Mouse (Mus musculus): ENCODE data around the gene P2rx2.

P2rx2 gene

DNA sequence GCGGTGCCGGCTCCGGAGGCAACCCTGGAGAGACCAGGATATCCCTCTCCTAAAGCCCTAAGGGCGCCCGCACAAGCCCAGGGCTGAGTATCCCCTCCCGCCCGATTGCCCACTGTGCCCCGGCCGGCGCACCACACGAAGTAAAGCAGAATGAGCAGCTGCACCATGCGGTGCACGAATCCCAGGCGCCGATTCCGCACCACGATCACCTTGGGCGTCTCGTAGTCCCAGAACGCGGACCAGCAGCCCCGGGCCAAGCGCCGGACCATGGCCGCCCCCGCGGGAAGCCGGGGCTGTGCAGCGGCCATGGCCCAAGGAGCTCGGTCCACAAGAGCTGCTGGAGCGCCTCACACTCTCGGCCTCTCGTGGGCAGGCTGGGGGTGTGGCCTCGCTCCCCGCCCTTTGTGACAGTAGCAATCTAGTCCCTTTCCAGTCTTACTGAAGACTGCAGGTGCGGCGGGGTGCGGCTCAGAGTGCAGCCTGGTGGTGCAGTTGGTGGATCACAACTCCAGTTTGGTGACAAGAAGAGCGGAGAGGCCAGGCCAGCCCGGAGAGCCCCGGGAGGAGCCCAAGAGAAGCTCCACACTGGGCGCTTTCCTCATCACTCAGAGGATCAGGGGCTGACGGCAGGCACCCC lies at the start of gene P2rx2:
P2rx2 (minus strand) TSS at position 565 of the 637 bp plus-strand sequence.
- no peak for DNase-seq (ENCODE audit: low spot score in 2 of 2)

DNA sequence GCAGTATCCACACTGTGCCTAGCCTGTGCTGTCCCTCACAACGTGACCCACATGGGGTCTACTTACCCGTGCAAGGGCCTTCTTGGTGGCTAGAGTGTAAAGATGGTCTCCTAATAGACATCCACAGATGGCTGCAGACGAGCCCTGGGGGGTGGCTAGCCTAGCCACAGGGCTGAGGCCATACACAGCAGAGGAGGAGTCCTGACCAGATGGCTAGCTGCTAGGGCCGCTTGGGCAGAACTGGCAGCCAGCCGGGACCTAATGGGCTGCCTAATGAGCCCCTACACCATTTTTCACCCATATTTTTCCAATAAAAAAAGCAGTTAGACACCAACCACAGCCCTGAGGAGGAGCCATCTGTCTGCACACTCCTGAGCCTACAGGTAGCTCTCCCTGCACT lies 49.7 kb upstream of the P2rx2 start:
- no peak for DNase-seq (ENCODE audit: low spot score in 2 of 2)

DNA sequence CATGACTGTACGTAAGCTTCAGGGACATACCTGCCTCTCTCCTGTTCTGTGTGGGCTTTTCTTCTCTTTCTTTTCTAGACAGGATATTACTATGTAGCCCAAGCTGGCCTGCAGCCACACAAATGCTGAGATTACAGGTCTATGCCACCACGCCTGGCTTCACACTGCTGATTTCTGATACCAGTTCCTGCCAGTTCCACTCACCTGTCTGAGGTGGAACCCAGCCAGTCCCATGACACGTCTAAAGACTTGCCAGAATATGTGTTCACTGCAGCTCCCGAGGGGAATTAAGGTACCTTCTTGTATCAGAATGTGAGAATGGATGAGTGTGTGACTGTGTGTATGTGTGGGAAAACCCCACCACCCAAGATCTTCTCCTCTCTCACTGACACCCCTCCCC lies 47.6 kb upstream of the P2rx2 start:
- no peak for DNase-seq (ENCODE audit: low spot score in 2 of 2)

DNA sequence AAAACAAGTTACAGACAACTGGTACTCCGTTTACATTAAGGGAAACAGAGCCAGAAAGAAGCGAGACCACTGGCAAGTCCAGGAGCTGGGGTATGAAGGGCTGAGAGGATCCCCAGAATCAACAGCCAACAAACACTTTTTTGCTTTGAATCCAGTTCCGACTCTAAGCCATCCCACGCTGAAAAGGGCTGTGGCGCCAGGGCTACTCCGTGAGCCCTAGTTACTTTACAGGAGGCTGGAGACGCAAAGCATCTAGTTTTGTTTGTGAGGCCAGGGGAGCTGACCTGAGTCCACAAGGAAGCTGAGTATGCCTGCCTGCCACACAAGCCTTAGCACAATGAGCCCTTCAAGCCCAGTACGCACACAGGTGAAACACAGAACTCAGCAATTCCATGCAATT lies 44.3 kb upstream of the P2rx2 start:
- no peak for DNase-seq (ENCODE audit: low spot score in 2 of 2)

DNA sequence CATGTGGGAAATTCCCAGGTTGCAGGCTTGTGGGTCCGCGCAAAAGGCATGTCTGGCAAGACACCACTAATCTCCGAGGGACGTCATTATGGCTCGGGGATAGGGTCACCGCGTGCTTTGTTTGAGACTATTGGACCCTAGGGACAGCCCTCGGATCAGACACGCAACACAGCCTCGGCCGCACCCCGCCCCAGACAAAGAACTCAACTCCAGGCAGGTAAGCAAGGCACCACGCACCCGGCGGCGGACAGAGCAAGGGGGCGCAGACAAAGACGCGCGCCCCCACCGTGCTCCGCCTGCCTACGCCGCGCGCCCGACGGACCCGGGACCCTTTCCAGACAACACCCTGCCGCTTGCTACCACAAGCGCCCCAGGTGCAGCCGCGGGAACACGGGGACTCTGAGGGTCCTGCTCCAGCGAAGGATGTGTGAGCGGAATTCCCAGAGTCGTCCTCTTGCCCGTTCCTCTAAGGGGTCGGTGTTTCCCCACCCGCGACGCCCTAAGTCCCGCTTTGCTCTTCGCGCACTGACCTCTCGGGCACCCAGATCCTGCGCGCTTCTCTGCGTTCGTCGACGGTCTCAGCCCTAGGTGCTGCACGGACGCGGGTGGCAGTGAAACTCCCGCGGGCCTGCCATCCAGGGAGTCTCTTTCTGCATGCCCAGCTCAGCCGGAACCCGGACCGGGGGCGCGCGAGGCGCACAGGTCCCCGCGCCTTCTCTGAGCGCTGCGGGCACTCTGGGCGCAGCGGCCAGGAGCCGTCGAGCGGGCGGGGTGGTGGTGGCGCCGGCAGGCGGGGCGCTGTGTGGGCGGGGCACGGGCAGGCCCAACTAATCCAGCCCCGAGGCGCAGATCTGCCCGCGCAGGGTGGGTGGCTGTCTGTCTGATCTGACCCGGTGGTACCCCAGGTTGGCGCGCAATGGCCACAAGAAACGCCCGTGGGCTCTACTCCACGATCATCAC lies 43.6 kb upstream of the P2rx2 start:
- DNase-seq (ENCODE audit: low spot score in 2 of 2) = peak in 1 of 2 experiments; percentile 47

DNA sequence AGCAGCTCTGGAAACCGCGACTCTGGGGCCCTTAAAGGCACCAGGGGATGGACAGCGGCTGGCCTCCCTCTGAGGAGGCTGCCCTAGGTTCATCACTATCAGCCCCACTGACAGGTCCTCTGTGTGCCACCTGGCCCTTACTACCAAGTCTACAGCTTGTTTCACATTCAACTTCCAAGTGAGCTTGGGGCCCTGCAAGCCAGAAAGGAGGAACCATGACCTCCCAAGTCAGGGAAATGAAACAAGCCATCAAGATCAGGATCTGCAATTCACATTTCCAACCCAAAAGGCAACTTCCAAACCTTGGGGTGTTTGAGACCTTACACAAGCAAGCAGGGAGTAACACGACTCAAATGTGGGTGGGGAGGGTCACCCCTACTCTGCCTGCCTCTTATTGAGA lies 42.3 kb upstream of the P2rx2 start:
- no peak for DNase-seq (ENCODE audit: low spot score in 2 of 2)

DNA sequence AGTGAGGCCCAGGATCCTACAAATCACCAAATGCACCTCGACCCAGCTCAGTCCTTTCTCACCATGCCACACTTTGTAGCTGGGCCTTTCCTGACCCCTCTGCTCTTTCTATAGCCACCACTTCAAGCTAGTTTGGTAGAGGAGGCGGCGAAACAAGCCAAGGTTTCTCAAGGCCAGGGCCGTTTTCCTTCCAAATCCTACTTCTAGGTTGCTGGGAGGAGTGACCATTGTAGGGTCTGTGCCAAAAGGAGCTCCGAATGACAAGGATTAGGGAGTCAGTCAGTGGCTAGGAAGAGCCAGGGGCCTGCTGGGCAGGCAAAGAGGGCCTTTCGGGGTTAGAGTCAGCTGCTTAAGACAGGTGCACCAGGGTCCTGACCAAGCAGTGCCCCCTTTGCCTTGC lies 41.5 kb upstream of the P2rx2 start:
- no peak for DNase-seq (ENCODE audit: low spot score in 2 of 2)

DNA sequence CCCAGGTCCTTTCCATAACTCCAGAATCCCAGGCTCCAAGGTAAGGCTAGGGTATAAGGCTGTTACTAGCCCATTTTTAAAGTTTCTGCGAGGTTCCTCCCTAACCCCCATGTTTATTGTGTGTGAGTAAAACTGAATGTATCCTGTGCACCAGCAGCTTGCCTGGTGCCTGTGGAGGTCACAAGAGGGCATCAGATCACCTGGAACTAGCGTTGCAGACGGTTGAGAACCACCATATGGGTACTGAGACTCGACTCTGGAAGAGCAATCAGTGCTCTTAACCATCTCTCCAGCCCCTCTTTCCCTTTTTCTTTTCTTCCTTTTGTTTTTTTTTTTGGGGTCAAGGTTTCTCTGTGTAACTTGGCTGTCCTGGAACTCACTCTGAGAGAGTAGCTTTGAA lies 36.8 kb upstream of the P2rx2 start:
- no peak for DNase-seq (ENCODE audit: low spot score in 2 of 2)

DNA sequence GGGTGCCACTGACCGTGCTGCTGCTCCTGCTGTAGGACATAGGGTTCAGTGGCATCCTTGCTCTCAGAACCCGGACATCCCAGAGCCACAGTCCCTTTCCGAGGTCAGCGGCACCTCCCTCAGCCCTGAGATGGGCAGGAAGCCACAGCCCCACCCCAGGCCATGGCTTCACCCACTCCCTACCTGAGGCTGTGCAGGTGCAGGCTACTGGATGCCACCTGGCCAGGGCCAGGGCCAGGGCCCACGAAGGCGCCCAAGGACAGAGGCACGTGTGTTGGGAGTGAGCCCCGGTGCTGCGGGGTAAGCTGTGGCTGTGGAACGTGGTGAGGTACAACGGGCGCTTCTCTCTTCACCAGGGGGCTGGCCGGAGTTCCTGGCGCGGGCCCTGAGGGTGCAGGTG lies 36.1 kb upstream of the P2rx2 start:
- no peak for DNase-seq (ENCODE audit: low spot score in 2 of 2)

DNA sequence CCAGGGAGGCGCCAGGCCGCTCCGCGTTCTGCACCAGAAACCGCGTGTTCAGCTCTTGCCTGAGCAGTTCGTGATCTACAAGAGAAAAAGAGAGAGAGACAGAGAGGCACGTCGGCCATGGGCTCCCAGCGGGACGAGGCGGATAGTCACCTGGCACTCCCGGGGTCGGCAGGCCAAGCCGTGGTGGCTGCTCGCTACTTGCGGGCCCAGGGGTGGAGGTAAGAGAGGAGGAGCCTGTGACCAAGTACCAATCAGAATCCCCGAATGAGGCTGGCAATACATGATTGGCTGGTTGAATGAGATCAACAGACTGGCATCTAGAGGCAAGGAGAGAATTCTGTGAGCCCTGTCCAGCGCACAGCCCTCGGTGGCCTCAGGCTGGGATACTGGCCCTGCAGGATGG lies 35.2 kb upstream of the P2rx2 start:
- no peak for DNase-seq (ENCODE audit: low spot score in 2 of 2)

DNA sequence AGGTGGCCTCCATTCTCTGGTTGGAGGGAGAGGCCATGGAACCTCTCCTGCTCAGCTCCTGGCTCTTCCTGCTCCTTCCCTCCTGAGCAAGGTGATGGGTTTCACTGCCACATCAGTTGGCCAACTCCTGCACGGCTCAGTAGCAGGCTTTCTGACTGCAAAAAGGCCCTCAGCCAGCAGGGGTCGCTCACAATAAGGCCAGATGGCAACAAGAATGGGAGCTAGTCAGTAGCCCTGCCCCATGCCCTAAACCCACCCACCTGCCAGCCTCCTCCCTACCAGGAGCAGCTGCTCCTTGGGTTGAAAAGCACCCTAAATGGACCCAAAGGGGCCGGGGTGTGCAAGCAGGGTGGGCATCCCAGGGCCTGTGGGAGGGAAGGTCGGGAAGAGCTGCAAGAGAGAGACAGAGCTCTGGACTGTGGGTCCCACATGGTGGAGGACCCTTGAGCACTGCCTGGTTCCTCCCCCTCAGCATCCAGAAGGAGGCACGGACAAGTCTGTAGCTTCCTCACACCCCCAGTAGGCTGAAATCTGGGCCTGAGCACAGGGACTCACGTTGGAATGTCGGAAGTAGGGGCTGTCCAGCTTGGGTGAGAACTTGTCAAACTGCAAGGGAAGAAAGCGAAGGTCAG lies 33.9 kb upstream of the P2rx2 start:
- DNase-seq (ENCODE audit: low spot score in 2 of 2) = peak in 1 of 2 experiments; percentile 83

DNA sequence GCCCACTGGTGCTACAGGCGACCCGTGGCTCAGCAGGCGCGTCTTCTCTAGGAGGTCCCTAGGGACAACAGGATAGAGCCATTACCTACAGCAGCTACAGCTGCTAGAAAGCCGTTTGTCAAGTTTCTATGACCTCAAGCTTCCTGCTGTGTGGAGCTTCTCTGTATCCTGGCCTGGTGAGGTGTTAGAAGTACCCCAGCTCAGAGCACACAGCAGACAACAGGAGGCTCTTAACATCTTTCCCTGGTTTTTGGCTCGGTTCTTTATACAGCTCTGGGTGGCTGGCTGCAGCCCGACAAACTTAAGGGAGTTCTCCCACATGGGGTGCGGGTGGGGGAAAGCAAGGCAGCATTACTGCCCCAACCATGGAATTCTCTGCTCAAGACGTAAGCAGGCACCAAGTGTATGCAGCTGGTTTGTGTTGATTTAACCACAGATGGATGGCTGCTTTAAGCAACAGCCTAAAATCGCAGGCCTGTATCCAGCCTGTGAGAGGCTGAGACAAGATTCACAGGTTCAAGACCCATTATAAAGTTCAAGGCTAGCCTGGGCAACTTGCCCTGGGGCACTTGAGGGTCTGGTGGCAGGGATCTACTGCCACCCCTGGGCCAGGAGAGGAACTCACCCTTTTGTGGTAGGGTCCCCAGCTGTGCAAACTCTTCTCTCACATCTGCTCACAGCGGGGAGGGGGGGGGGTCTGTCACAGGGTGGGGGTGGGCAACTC lies 21.0 kb upstream of the P2rx2 start:
- peak in 1 of 2 experiments; percentile 25 for DNase-seq (ENCODE audit: low spot score in 2 of 2)

DNA sequence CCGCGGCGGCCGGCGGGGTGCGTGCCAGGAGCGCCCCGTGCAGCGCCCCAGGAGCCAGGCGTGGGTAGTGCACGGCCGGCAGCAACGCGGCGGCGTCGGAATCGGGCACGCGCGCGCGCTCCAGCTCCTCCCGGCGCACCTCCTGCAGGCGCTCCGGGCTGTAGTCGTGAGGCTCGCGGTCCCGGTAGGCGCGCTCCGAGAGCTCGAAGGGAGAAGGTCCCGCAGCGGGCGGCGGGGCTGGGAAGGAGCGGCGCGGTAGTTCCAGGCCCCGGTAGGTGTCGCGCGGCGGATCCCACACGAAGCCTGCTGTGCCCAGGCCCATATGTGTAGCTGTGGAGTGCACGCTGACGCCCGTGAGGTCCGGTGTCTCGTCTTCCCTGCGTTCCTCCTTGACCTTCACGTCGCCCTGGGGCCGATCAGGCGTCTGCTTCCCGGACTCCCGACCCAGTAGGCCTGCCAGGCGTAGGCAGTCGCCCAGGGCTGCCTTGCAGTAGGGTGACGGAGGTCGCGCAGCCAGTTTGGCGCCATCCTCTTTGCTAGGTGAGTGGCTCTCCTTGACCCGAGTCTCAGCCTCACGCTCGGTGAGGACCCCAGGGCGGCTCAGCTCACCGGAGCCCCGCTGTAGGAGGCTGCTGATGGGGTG lies 20.3 kb upstream of the P2rx2 start:
- peak; percentile 40 to 64 for DNase-seq (ENCODE audit: low spot score in 2 of 2)

DNA sequence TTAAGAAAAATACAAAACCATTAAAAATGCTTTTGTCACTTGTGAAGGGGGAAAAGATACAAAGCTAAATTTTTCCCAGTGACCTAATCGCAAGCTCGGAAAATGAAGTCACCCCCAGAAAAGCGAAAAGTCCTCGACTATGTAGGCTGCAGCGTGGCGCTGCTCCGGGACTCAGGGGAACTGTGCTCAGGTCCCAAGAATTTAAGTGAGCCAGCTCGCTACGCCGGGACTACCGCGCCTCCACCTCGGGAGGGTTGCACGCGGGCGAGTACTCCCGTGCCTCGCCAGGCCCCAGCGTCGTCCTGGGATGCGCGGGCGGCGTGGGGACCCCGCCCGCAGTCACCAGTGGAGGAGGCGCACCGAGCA lies 19.8 kb upstream of the P2rx2 start:
- DNase-seq (ENCODE audit: low spot score in 2 of 2) = no peak

DNA sequence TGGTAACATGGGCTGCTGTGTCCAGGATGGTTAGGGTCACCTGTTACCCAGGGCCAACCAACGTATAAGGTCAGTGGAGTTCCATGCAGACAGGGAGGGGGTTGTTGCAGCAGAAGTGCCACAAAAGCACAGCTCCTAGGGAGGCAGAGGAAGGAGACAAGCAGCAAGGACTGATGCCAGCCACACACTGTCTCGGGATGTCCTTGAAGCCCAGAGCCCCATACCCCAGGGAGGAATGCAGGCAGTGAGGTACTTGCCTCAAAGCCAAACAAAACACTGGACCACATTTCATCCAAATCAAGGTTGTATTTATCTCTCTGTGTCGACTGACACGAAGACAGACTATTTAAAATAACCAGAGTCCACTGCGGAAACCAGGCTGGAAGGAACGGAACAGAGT lies 18.5 kb upstream of the P2rx2 start:
- no peak for DNase-seq (ENCODE audit: low spot score in 2 of 2)

DNA sequence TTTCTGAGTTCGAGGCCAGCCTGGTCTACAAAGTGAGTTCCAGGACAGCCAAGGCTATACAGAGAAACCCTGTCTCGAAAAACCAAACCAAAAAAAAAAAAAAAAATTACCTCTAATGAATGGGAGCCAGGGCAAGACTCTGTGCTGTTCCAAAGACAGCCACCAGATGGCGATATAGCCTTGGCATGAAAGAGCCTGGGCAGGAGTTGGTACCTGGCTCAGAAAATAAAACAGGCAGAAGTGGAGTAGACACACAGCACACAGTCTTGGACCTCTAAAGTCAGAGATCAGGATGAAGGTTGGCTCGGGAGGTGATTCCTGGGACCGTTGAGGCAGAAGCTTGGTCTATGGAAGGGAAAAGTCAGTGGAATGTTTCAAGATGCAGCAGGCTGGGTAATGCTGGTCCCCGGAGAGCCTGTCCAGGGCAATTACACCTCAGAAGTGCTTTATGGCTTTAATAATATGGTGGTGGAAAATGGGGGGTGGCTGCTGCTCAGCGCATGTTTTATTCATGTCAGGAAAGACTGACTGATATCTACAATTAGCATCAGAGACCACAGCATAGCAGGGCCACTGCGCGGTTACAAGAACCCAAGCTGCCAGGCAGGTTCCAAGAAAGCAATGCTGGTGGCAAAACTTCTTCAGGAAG lies 14.6 kb upstream of the P2rx2 start:
- peak in 1 of 2 experiments; percentile 88 for DNase-seq (ENCODE audit: low spot score in 2 of 2)

DNA sequence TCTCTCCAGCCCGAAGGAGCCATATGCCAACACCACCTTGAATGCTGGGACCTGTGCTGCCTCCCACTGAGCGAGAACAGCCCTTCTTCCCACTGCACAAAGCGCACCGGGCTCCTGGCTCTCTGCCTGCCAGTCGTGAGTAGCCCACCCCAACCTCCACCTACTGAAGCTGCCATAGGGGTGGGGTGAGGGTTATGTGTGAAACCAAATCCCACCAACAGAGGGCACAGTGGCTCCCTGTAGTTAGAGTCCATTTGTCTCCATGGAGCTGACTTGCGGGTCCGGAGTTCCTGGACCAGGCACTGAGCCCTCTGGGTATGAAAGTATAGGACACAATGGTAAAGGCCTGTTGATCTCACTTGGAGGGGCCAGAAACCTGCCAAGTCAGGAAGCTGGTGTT lies 11.7 kb upstream of the P2rx2 start:
- DNase-seq (ENCODE audit: low spot score in 2 of 2) = peak in 1 of 2 experiments; percentile 30

DNA sequence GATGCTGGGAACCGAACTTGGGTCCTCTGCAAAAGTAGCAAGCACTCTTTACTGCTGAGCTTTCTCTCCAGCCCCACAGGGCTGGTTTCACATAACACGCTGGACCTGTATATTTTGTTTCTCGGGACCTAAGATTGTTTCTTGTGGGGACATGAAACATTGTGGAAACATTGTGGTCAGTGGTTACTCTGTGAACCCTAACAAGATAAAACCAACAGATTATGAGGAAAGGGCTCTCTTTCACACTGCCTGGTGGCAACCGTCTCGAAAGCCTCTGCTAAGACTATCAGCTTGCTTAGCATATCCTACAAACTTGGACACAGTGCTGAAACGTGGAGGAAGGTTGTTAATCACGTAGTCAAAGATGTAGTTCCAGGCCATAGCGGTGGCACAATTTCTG lies 4.0 kb upstream of the P2rx2 start:
- no peak for DNase-seq (ENCODE audit: low spot score in 2 of 2)

DNA sequence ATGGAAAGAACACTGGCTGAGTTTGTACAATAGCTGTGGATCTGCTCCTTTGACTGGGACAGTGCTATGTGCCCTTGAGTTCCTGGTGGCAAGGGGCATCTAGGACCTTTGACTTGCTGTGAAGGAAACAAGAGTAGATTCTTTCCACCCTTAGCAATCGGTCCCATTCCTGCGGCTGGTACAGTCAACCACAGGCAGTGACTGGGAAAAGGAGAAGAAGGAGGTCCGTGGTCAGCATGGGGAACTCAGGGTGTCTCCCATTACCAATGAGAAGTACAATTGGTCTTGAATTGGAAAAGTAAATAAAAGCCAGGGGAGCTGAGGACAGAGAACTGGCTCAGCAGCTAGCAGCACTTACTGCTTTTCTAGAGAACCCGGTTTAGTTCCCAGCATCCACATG lies 2.5 kb upstream of the P2rx2 start:
- DNase-seq (ENCODE audit: low spot score in 2 of 2) = no peak

DNA sequence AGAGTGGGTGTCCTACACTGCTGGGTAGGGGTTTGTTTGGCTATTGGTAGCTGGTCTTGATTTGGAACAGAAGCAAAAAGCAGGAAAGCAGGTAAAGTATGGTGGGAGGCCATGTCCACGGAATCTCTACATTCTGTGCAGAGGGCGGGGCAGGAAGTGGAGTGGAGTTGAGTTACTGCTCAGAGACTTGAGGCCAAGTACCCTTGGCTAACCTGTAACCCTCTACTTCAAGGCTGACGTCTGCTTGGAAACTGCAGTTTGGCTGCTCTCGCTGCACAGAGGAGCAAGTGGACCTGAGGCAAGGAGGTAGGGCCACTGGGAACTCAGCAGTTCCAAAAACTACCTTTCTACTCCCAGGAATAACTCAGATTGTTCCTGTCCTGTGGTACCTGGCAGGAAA lies 1.5 kb upstream of the P2rx2 start, which contains the start of gene Lrcol1:
Lrcol1 (plus strand) TSS at position 207 of the 400 bp plus-strand sequence.
- no peak for DNase-seq (ENCODE audit: low spot score in 2 of 2)

DNA sequence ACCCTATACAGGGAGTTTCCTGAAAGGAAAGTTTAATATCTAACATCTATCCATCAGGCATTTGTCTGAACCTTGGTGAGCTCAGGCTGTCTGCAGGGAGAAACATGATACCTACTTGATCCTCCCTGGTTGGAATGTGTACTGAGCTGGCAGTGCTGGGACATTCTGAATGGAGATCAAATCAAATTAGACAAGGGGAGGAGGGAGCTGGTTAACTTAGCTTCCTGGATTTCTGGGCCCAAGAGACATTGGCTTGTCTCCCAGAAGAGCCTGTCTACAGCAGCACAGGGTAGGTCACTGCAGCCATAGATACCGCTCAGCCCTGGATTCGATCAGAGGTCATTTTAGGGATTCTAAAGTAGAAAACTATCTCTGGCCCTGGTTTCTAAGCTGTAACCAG lies 4.2 kb downstream of the P2rx2 start:
- no peak for DNase-seq (ENCODE audit: low spot score in 2 of 2)
